Mouse (Mus musculus): ENCODE measurements around the gene Trip6. TPM values are rescaled to one million over a fixed set of nuclear protein-coding genes. Genes with fewer than 3 reads are reported as not detected.

Gene Trip6
- total RNA-seq, 4 experiments from 2014 or later, result 6.1 to 8.0 (median 6.7) TPM

DNA sequence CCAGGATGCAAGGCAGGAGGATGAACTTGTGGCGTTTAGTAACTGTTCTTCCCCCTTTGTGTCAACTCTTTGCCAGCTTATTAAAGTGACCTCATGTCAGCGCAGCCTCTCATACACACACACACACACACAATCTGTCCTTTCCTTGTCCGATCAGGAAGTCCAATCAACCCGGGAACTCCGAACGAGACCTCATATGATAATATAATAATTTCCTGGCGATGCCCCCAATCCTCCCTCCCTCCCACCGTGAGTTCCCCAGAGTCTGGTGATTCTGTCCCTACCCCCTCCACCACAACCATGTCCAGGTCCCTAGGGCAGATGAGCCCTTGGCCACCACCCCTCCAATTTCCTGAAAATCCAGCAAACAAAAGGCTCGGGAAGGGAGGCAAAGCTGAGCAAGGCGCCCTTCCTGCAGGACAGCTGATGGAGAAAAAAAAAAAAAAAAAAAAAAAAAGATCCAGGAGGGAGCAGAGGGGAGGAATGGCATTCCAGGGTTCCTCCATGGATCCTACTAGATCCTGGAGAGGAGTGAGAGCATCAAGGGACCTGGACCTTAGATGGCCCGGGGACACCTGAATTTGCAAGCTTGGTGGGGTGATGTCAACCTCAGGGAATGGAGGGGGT is 24.6 kb upstream of the Trip6 start:
- DNase-seq (ENCODE audit: low spot score in 2 of 2), result no peak

DNA sequence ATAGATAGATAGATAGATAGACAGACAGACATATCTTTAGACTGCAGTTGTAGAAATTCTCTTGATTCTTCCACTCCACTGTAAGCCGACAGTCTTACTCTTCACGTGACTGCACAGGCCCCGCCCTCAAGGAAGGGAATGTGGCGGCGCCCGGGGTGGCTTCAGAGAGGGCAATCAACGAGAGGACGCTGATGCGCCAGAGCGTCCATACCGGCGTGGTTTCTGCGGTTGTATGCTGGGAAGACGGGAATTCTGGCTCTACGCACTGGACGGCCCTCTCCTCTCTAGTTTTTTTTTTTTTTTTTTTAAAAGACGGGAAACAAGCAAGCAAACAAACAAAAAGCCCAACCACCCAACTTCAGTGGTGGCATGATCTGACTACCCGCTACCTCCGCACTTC is 24.1 kb upstream of the Trip6 start:
- peak; percentile 87 to 89 for DNase-seq (ENCODE audit: low spot score in 2 of 2)

GRCm38 (mm10) chr5:137337190-137337589 is 23.0 kb upstream of the Trip6 start:
- DNase-seq (ENCODE audit: low spot score in 2 of 2), result no peak

DNA sequence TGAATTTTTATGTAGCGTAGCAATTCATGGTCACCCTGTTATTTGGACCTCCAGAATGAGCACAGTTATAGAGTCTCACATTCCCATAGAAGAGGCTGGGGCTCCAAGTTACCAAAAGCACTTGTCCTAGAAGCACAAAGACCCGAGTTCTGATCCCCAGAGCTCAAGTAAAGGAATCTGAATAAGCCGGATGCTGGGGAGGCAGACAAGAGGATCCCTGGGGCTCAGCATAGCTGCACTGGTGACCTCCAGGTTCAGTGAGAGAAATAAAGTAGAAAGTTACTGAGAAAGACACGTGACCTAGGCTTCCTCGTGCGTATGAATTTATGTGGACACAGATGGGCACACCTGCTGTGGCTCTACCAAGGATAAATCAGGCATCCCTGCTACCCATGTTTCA is 20.9 kb upstream of the Trip6 start:
- DNase-seq (ENCODE audit: low spot score in 2 of 2), result no peak

DNA sequence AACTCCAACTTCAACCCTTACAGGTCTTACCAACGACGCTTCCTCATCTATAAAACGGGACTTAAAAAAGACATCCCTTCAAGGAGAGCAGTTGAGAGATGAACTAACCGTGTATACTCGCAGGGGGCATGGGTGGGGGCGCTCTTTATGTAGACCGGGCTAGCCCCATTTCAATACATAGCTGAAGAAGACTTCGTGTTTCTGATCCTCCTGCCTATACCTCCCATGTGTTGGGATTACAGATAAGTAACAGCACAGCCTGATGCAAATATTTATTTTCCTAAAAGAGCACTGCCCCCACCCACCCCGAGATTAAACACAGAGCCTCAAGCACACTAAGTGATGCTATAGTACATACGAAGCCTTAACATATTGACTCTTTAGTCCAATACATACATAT is 20.1 kb upstream of the Trip6 start:
- no peak for DNase-seq (ENCODE audit: low spot score in 2 of 2)

DNA sequence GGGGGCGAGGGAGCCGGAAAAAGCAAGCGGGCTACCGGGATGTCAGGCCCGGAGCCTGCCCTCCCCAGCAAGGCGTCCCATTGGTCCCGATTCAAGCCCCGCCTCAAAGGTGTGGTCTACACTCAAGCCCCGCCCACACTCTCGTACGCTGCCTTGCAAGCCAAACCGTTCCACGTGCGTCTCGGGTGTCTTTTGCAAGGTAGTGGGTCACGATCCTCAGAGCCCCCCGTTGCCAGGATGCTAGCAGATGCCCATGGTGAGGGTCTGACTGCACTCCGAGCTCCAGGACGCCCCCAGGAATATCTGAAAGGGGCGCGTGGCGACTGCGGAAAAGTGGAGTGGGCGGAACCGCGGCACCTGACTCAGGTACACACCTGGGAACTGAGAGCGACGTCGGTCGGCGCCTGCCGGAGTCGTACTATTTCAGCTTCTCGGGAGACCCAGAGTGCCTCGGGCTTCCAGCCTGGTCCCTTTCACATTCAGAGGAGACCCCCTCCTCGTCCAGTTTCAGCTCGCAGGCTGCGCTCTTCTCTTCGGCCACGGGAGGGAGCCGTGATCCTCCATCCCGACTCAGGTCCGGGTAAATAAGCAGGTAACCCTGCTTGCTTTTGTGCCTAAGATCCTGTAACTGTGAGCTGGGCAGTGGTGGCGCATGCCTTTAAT is 19.4 kb upstream of the Trip6 start, which contains the start of gene Slc12a9:
Gene Slc12a9, minus strand, starts transcription at position 86 of the 663 bp plus-strand sequence.
- peak; percentile 90 to 91 for DNase-seq (ENCODE audit: low spot score in 2 of 2)

DNA sequence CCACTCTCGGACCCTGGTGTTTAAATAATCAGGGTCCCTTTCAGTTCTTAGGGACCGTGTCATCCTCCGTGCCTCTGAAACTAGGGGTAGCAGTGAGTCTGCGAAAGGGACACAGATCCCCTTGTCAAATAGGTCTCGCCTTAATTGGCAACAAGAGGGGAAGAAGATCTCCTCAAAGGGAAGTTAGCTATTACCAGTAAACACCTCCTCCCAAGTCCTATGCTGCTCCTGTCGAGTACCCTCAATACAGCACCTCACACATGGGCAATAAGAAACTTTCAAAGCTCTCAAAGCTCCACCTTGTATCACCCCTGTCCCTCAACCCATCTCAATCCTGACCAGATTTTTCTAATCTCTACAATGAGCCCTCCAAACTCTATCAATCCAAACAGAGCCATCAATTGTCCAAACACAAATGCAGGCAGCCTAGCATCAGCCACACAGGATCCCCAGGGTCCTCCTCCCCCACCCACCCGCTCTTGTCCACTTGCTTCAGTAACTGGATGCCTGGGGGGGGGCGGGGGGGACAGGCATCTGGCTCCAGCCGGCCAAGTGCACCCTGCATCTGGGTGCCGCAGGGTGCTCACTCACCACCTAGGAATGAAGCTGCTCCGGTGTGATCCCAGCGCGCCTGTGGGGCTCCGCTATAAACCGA is 18.8 kb upstream of the Trip6 start:
- no peak for DNase-seq (ENCODE audit: low spot score in 2 of 2)

DNA sequence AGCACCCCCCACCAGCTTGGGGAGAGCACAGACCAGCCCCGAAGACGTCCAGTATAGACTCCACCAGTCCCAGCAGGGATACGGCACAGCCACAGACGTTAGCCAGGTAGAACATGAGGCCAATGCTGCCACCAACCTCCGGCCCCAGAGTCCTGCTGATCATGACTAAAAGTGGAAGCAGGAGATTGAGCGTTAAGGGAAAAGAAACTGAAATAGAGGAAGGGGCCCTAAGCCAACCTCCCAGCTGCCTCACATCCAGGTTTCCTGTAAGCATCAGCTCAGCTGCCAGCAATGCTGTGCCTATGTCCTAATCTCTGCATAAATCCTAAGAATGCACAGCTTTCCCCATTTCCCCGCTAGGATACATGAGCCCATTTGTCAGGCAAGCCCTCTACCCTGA is 16.7 kb upstream of the Trip6 start:
- no peak for DNase-seq (ENCODE audit: low spot score in 2 of 2)

DNA sequence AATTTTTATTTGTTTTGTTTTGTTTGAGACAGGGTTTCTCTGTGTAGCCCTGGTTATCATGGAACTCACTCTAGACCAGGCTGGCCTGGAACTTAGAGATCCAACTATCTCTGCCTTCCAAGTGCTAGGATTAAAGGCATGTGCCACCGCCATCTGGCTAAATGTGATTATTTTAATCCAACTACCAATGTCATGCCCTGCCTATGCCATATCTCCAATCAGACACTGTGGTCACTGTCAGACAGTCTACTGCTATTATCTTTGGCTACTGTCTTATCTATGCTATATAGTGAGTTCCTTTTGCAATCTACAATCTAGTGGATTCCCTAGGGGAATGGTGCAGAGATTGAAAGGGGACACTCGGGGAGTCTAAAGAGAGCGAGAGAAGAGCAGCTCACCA is 6.8 kb upstream of the Trip6 start:
- no peak for DNase-seq (ENCODE audit: low spot score in 2 of 2)

DNA sequence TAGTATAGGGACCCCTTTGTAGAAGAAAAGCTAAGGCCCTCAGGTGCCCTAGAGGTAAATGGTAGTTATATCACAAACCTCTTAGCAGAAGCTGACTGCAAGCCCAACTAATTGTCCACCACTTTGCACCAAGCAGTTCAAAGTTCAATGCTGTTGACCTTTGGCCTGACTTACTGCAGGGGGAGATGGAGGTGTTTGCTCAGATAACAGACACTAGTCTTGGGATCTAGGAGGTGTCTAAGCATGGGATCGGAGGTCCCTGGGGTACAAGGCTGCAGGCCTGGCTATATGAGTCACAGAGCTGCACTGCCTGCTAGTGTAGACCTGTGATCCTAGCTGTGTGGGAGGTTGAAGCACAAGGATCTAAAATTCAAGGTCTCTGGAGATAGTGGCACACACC is 4.4 kb upstream of the Trip6 start:
- no peak for DNase-seq (ENCODE audit: low spot score in 2 of 2)

DNA sequence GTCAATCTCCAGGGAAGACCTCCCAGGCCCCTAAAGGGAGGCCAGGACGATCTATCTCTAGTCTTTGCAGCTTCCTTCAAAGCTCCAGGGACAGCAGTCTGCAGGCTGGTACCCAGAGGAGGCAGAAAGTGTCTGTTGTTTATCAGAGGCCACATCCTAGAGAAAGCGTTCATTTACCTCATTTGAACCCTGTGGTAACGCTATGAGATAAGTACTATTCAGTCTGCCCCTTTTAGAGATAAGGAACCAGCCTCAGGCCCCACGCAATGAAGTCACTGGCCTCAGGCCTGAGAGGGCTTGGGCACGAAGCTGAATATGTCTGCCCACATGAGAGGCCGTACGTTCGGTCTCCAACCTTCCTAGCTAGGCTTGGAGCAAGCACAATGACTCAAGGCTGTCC is 3.2 kb upstream of the Trip6 start:
- DNase-seq (ENCODE audit: low spot score in 2 of 2), result no peak

DNA sequence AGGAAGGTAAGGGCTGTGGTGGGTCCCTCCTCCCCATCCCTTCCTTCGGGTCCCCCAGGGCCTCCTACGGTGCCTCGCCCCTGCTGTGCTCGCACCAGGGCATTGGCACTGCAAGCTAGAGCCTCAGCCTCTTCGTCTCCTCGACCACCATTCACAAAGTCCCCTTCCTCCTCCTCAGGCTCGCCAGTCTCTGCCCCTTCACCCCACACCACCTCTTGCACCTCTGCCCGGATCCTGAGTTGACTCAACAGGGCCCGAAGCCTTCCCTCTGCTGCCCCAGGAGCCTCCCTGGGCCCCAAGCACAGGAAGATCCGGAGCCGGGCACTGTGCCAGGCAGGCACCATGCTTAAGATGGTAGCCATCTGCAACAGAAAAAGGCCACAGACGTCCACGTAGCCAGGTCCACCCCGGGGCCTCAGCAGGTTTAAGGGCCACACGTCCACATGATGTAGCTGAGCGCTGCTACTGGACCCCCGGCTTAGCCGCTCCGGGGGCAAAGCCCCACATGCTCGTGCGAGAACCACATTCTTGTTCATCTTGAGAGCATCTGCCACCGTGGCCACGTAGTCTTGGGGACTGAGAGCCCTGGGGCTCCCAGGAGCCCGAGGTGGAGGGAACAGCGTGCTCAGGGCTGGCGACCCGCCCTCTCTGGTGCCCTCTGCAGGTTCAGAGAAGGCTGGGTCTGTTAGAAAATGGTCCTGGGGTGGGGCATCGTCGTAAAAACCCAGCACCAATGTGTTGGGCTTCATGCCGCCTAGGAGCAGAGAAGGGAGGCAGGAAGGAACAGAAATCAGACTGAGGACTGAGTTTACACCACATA is 1.1 kb upstream of the Trip6 start:
- DNase-seq (ENCODE audit: low spot score in 2 of 2), result no peak

DNA sequence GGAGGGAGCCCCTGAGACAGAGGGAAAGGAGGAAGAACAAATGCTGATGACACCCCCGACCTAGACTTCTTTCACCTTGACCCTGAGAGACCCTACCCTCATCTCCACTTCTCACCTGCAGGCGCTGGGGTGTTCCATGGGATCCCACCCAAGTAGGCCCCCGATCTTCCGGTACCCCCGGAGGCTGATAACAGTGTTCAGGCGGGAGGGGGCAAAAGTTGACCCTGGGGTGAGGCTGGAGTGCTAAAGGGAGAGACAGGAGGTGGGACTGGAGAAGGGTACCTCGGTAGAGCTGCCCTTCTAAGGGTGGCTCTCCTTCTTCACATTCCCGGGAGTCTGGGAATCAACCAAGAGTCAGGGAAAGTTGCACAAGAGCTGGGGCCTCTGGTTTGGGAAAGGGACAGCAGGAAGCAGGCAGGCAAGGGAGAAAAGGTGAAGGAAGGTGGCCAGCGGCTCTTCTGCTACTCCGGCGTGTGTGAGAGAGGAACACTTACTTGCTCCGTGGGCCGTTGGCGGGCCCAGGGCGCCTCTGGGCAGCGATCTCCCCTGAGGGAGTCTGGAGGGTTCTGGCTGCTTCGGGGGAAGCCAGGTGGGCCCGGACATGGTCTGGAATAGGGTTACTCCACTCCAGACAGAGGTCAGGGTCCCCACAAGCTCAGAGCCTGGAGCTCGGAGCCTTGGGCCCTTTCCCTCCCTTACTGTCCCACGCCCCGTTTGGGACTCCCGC is 575 bp downstream of the Trip6 start:
- no peak for DNase-seq (ENCODE audit: low spot score in 2 of 2)

DNA sequence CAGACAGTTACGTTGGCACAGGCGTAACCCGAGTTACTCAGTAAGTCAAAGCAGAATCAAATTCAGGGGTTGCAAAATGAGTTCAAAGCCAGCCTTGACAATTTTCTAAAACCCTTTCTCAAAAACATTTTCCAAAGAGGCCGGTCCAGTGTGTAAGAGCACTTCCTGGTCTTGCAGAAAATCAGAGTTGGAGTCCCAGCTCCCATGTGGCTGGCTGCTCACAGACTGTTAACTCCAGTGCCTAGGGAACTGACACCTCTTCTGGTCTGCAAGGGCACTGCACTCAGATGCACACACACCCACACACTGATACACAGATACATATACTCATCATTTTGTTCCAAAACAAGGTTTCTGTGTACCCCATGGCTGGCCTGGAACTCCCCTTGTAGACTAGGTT is 5.8 kb downstream of the Trip6 start:
- DNase-seq (ENCODE audit: low spot score in 2 of 2), result no peak

DNA sequence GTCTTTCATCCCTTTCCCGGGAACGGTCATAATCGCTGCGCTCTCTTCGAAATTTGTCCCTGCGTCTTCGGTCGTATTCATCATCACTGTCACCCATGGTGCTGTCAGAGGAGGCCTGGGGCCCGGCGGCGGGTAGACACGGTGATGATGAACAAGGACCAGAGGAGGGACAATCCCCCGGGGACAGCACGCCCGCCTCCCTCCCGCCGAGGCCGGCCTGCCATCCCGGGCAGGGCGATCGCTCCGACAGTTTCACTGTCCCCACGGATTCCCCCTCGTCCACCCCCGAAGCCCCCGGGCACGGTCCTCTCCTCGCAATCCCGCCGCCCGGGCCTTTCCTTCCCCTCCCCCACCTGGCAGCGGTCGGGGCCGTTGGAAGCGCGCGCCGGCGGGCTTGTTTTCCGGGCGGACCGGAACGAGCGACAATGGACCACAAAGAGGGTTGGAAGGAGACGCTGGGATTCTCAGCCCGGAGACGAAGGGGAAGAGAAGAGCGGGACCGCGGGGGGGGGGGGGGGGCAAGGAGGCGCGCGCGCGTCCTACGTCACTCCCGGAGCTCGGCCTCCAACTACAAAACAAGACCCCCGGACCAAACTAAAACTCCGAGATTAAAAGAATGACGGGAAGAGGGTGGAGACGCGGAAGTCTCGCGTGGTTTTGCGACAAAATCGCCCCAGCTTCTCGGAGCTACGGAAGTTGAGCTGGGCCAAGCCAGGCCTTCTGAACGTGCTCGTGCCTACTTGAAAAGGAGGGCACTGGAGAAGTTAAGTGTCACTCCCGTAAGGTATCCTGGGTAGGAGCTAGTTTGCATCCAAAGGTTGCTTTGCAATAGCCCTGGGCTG is 6.9 kb downstream of the Trip6 start, which contains the start of gene Srrt:
Gene Srrt, minus strand, starts transcription at position 604 of the 842 bp plus-strand sequence.
- DNase-seq (ENCODE audit: low spot score in 2 of 2), result peak; percentile 93

- no peak for DNase-seq (ENCODE audit: low spot score in 2 of 2)
Measured at GRCm38 (mm10) chr5:137306439-137307005, 7.7 kb downstream of the Trip6 start.

- no peak for DNase-seq (ENCODE audit: low spot score in 2 of 2)
Measured at GRCm38 (mm10) chr5:137305822-137306221, 8.4 kb downstream of the Trip6 start.

DNA sequence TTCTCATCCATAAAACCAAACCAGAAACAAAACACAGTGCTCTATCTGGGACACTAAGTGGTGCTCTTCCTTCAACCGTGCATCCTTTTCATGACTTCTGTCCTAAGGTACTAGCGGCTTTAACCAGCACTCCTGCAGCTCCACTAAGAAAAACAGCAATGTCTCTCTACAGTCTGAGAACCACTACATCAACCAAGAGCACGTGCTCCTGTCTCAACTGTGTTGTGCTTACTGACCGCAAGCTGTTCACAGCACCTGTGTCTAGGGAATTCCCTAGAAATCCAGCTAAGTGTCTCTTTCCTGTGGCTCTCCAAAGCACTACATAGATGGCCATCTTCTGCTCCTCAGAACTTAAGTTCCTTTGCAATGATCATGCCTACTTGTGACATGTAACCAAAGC is 9.4 kb downstream of the Trip6 start:
- no peak for DNase-seq (ENCODE audit: low spot score in 2 of 2)

GRCm38 (mm10) chr5:137304165-137304564 is 10.0 kb downstream of the Trip6 start:
- DNase-seq (ENCODE audit: low spot score in 2 of 2), result no peak

GRCm38 (mm10) chr5:137303609-137304008 is 10.6 kb downstream of the Trip6 start:
- no peak for DNase-seq (ENCODE audit: low spot score in 2 of 2)
